Mouse (Mus musculus) CH12.LX (cell line): ENCODE data around the gene Six5. TPM values are rescaled to one million over a fixed set of nuclear protein-coding genes. Genes with fewer than 3 reads are reported as not detected.
A peak's percentile ranks its signal among the peaks of the same experiment; 100 is the strongest.

Experiments
- DNase-seq: peaks from one replicate; pipeline ENCODE4 v3.0.0-alpha.2; 2013; ENCODE audit errors: extremely low read depth
- H3K27ac ChIP-seq: 2 replicates; pipeline ENCODE4 v1.5.1; 2012; ENCODE audit warnings: low read depth, mild to moderate bottlenecking, control low read depth, moderate library complexity; ENCODE audit not compliant: insufficient read depth
- H3K27me3 ChIP-seq: replicated peaks from 2 replicates; pipeline ENCODE3; 2012; ENCODE audit warnings: inconsistent platforms
- H3K36me3 ChIP-seq, 2 experiments: replicated peaks in 1 of 2; 2 replicates each; pipeline versions ENCODE3 to v1.6.1; 2012; ENCODE audit warnings: inconsistent platforms in 1 of 2, low read length in 1 of 2, mild to moderate bottlenecking in 1 of 2, mixed read lengths in 1 of 2, moderate library complexity in 1 of 2; ENCODE audit not compliant: control insufficient read depth in 1 of 2, insufficient read depth in 1 of 2
- H3K4me1 ChIP-seq, 2 experiments: 2 replicates each; pipeline ENCODE4 v1.6.1; 2012; ENCODE audit warnings: inconsistent platforms in 1 of 2, moderate library complexity in 1 of 2; ENCODE audit not compliant: insufficient read depth in 2 of 2, control insufficient read depth in 1 of 2
- H3K4me2 ChIP-seq: 2 replicates; pipeline ENCODE4 v1.6.1; 2012; ENCODE audit warnings: low read depth, mild to moderate bottlenecking, control low read depth; ENCODE audit not compliant: poor library complexity, insufficient read depth, severe bottlenecking
- H3K4me3 ChIP-seq, 3 experiments: fragments of 150-350 bp in 1 of 3; sonication (generic) in 1 of 3; replicated peaks in 1 of 3; 2 replicates each; pipeline versions ENCODE3 to v1.5.1; 2011 to 2012; ENCODE audit warnings: low read depth in 2 of 3, low read length in 2 of 3, mild to moderate bottlenecking in 2 of 3, moderate library complexity in 2 of 3, control low read depth in 1 of 3, improper control_type of control experiment in 1 of 3, inconsistent platforms in 1 of 3, mixed read lengths in 1 of 3; ENCODE audit not compliant: poor library complexity in 1 of 3
- H3K79me2 ChIP-seq: replicated peaks from 2 replicates; pipeline ENCODE4 v1.6.1; 2012; ENCODE audit warnings: mild to moderate bottlenecking, moderate library complexity; ENCODE audit not compliant: control insufficient read depth, poor library complexity, insufficient read depth, severe bottlenecking; ENCODE audit errors: extremely low read depth
- H3K9ac ChIP-seq: 2 replicates; pipeline ENCODE4 v1.6.1; 2012; ENCODE audit warnings: low read depth, mild to moderate bottlenecking, control low read depth, moderate library complexity; ENCODE audit not compliant: insufficient read depth
- H3K9me3 ChIP-seq: replicated peaks from 2 replicates; pipeline ENCODE3; 2012; ENCODE audit warnings: low read length, inconsistent platforms, mixed read lengths
- CHD1 ChIP-seq: IDR thresholded peaks from 2 replicates; pipeline ENCODE4 v1.6.1; 2012; ENCODE audit warnings: low read depth, low read length, improper control_type of control experiment, inconsistent platforms
- ELF1 ChIP-seq: IDR thresholded peaks from 2 replicates; pipeline ENCODE4 v1.6.1; 2014; ENCODE audit warnings: low read depth, mild to moderate bottlenecking, inconsistent platforms, low read length, improper control_type of control experiment
- EP300 ChIP-seq: IDR thresholded peaks from 2 replicates; pipeline ENCODE4 v1.6.1; 2011; ENCODE audit warnings: low read length, improper control_type of control experiment
- GABPA ChIP-seq: IDR thresholded peaks from 2 replicates; pipeline ENCODE4 v1.6.1; 2012; ENCODE audit warnings: low read depth, low read length, improper control_type of control experiment, inconsistent platforms; ENCODE audit not compliant: insufficient replicate concordance
- JUN ChIP-seq: IDR thresholded peaks from 2 replicates; pipeline ENCODE4 v1.6.1; 2011; ENCODE audit warnings: low read depth, mild to moderate bottlenecking, low read length, improper control_type of control experiment, moderate library complexity; ENCODE audit not compliant: insufficient read depth
- KAT2A ChIP-seq: IDR thresholded peaks from 2 replicates; pipeline ENCODE4 v1.6.1; 2012; ENCODE audit warnings: low read length, improper control_type of control experiment, inconsistent platforms; ENCODE audit not compliant: insufficient replicate concordance
- MAZ ChIP-seq: IDR thresholded peaks from 2 replicates; pipeline ENCODE4 v1.6.1; 2012; ENCODE audit warnings: low read depth, mild to moderate bottlenecking, inconsistent platforms, low read length, improper control_type of control experiment, moderate library complexity
- MEF2A ChIP-seq: IDR thresholded peaks from 2 replicates; pipeline ENCODE4 v1.6.1; 2014; ENCODE audit warnings: low read depth, mild to moderate bottlenecking, inconsistent platforms, low read length, improper control_type of control experiment, borderline replicate concordance
- NRF1 ChIP-seq: IDR thresholded peaks from 2 replicates; pipeline ENCODE4 v1.6.1; 2014; ENCODE audit warnings: low read depth, mild to moderate bottlenecking, inconsistent platforms, low read length, improper control_type of control experiment, moderate library complexity
- SIN3A ChIP-seq: IDR thresholded peaks from 2 replicates; pipeline ENCODE4 v1.6.1; 2012; ENCODE audit warnings: low read length, improper control_type of control experiment, inconsistent platforms
- SMC3 ChIP-seq: IDR thresholded peaks from 2 replicates; pipeline ENCODE4 v1.6.1; 2011; ENCODE audit warnings: low read depth, low read length, improper control_type of control experiment
- UBTF ChIP-seq: IDR thresholded peaks from 2 replicates; pipeline ENCODE4 v1.6.1; 2012; ENCODE audit warnings: low read depth, mild to moderate bottlenecking, inconsistent platforms, low read length, improper control_type of control experiment, moderate library complexity
- ZC3H11A ChIP-seq: IDR thresholded peaks from 2 replicates; pipeline ENCODE4 v1.6.1; 2012; ENCODE audit warnings: low read depth, mild to moderate bottlenecking, inconsistent platforms, low read length, improper control_type of control experiment
- ZKSCAN1 ChIP-seq: IDR thresholded peaks from 2 replicates; pipeline ENCODE4 v1.6.1; 2012; ENCODE audit warnings: low read depth, inconsistent platforms, low read length, improper control_type of control experiment, borderline replicate concordance
- ZNF384 ChIP-seq: IDR thresholded peaks from 2 replicates; pipeline ENCODE4 v1.6.1; 2012; ENCODE audit warnings: low read depth, low read length, improper control_type of control experiment, inconsistent platforms
- dilution Hi-C: fragments of 300-500 bp; cut with MboI; formaldehyde crosslinking; loops from 2 replicates; pipeline ENCODE4 v1.14.3; 2020; ENCODE audit warnings: low sequenced_read_pairs; ENCODE audit not compliant: extremely low pct_unique_long_range_greater_than_20kb, extremely low pct_ligation_motif_present
- in situ Hi-C: fragments of 300-500 bp; cut with MboI; formaldehyde crosslinking; loops from 3 replicates; pipeline ENCODE4 v1.14.3; 2019; ENCODE audit warnings: low sequenced_read_pairs, low pct_ligation_motif_present, low pct_unique_long_range_greater_than_20kb, mixed read lengths
- polyA plus RNA-seq: library from polyadenylated mRNA; unstranded; fragments of >175 nt; gene quantifications from 2 replicates; pipeline ENCODE4 v1.2.1, GENCODE M21; 2012; ENCODE audit warnings: low read depth; ENCODE audit not compliant: insufficient read length
- total RNA-seq, 2 experiments: library from RNA; depleted of rRNA; stranded (reverse); fragments of 300-350 nt in 1 of 2; fragments of >200 nt in 1 of 2; gene quantifications; 2 replicates each; pipeline ENCODE4 v1.2.3; 2012 to 2014

Gene Six5
- total and polyA plus RNA-seq, 3 experiments, result 0.16 to 1.8 (median 0.33) TPM

- H3K4me2 ChIP-seq, result no peak overlapping the region
- no peak for TF ChIP-seq SMC3
- TF ChIP-seq, all 38 proteins: peak for 0
- H3K9me3 ChIP-seq, result no peaks in the 10 kb centered on the region
- H3K27me3 ChIP-seq, result no peaks in the 10 kb centered on the region
- H3K9ac ChIP-seq, result no peak overlapping the region
- in situ Hi-C loops, result no loop called here
- H3K27ac ChIP-seq, result no peak overlapping the region
- H3K4me3 ChIP-seq, result no peak overlapping the region
- peaks cover 34 to 58% of the 10 kb centered on the region in 2 experiments for H3K36me3 ChIP-seq
- dilution Hi-C loops, result no loop called here
- H3K4me1 ChIP-seq, result peaks cover 9 to 36% of the 10 kb centered on the region in 2 experiments
- DNase-seq, result no peak
- H3K79me2 ChIP-seq, result peaks cover 15% of the 10 kb centered on the region
Measured at GRCm38 (mm10) chr7:19146793-19147192, 52.4 kb downstream of the Six5 start.

- H3K27me3 ChIP-seq, result no peaks in the 10 kb centered on the region
Measured at GRCm38 (mm10) chr7:19147497-19148045, 53.2 kb downstream of the Six5 start.

More at GRCm38 (mm10) chr7:19147497-19148045, 53.2 kb downstream of the Six5 start:
- no peak for DNase-seq
- Histone ChIP-seq H3K4me1 (peaks cover 9 to 39% of the 10 kb centered on the region in 2 experiments), H3K9ac (no peak overlapping the region; the same call in 1 of the 2 replicates), H3K79me2 (peaks cover 15% of the 10 kb centered on the region), H3K4me3 (no peak overlapping the region), H3K36me3 (peaks cover 39 to 58% of the 10 kb centered on the region in 2 experiments), H3K4me2 (peak overlapping the region; percentile 35), H3K9me3 (no peaks in the 10 kb centered on the region), H3K27ac (no peak overlapping the region)
- in situ Hi-C loops, result no loop called here
- dilution Hi-C loops, result no loop called here
- TF ChIP-seq GABPA, result no peak
- TF ChIP-seq MEF2A, result no peak
- no peak for TF ChIP-seq KAT2A
- TF ChIP-seq SIN3A, result no peak
- no peak for TF ChIP-seq JUN
- no peak for TF ChIP-seq ZKSCAN1
- no peak for TF ChIP-seq NRF1
- TF ChIP-seq EP300, result no peak
- no peak for TF ChIP-seq UBTF
- TF ChIP-seq ZC3H11A, result no peak
- TF ChIP-seq CHD1, result no peak
- TF ChIP-seq ELF1, result no peak
- TF ChIP-seq ZNF384, result no peak
- no peak for TF ChIP-seq MAZ

Other genes with a start within 250 kb of the Six5 start
Only the 20 nearest of the 23 such genes appear.
- 16.3 and 17.4 TPM in 2 replicates for gene Ccdc61, start 184.2 kb upstream of the Six5 start, total RNA-seq (2012; rRNA removed)
- gene Ccdc61, start 184.2 kb upstream of the Six5 start, total RNA-seq (2014; rRNA removed), result 11.7 and 11.9 TPM in 2 replicates
- 13.2 and 27.3 TPM in 2 replicates for gene Ccdc61, start 184.2 kb upstream of the Six5 start, polyA plus RNA-seq
- 0.04 TPM in 2 replicates for gene Nova2, start 168.7 kb upstream of the Six5 start, total RNA-seq (2012; rRNA removed)
- not detected in 2 replicates for gene Nova2, start 168.7 kb upstream of the Six5 start, total RNA-seq (2014; rRNA removed)
- gene Nova2, start 168.7 kb upstream of the Six5 start, polyA plus RNA-seq, result not detected in 2 replicates
- gene Nanos2, start 107.2 kb upstream of the Six5 start, total RNA-seq (2012; rRNA removed), result not detected in 2 replicates
- not detected in 2 replicates for gene Nanos2, start 107.2 kb upstream of the Six5 start, total RNA-seq (2014; rRNA removed)
- not detected in 2 replicates for gene Nanos2, start 107.2 kb upstream of the Six5 start, polyA plus RNA-seq
- 2.5 and 2.8 TPM in 2 replicates for gene Mypop, start 103.3 kb upstream of the Six5 start, total RNA-seq (2012; rRNA removed)
- 1.2 and 1.3 TPM in 2 replicates for gene Mypop, start 103.3 kb upstream of the Six5 start, total RNA-seq (2014; rRNA removed)
- gene Mypop, start 103.3 kb upstream of the Six5 start, polyA plus RNA-seq, result 4.1 and 4.7 TPM in 2 replicates
- gene Irf2bp1, start 90.5 kb upstream of the Six5 start, total RNA-seq (2012; rRNA removed), result 11.8 and 12.8 TPM in 2 replicates
- 3.7 and 4.9 TPM in 2 replicates for gene Irf2bp1, start 90.5 kb upstream of the Six5 start, total RNA-seq (2014; rRNA removed)
- gene Irf2bp1, start 90.5 kb upstream of the Six5 start, polyA plus RNA-seq, result 6.6 and 7.1 TPM in 2 replicates
- gene Foxa3, start 71.1 kb upstream of the Six5 start, total RNA-seq (2012; rRNA removed), result 0.08 TPM in 1 of 2 replicates, not detected in the other
- gene Foxa3, start 71.1 kb upstream of the Six5 start, total RNA-seq (2014; rRNA removed), result not detected in 2 replicates
- not detected in 2 replicates for gene Foxa3, start 71.1 kb upstream of the Six5 start, polyA plus RNA-seq
- 129 and 141 TPM in 2 replicates for gene Sympk, start 70.2 kb upstream of the Six5 start, total RNA-seq (2012; rRNA removed)
- gene Sympk, start 70.2 kb upstream of the Six5 start, total RNA-seq (2014; rRNA removed), result 42.0 and 43.7 TPM in 2 replicates
- gene Sympk, start 70.2 kb upstream of the Six5 start, polyA plus RNA-seq, result 97.4 and 111 TPM in 2 replicates
- gene Rsph6a, start 39.9 kb upstream of the Six5 start, total RNA-seq (2012; rRNA removed), result 0.17 and 0.25 TPM in 2 replicates
- not detected in 2 replicates for gene Rsph6a, start 39.9 kb upstream of the Six5 start, total RNA-seq (2014; rRNA removed)
- gene Rsph6a, start 39.9 kb upstream of the Six5 start, polyA plus RNA-seq, result not detected in 2 replicates
- not detected in 2 replicates for gene Dmwd, start 18.4 kb upstream of the Six5 start, total RNA-seq (2012; rRNA removed)
- not detected in 2 replicates for gene Dmwd, start 18.4 kb upstream of the Six5 start, total RNA-seq (2014; rRNA removed)
- not detected in 2 replicates for gene Dmwd, start 18.4 kb upstream of the Six5 start, polyA plus RNA-seq
- gene Dmpk, start 10.7 kb upstream of the Six5 start, total RNA-seq (2012; rRNA removed), result 0.17 and 0.30 TPM in 2 replicates
- gene Dmpk, start 10.7 kb upstream of the Six5 start, total RNA-seq (2014; rRNA removed), result 0.36 TPM in 1 of 2 replicates, not detected in the other
- 0.27 and 0.56 TPM in 2 replicates for gene Dmpk, start 10.7 kb upstream of the Six5 start, polyA plus RNA-seq
- gene Gm4969, start 23.8 kb downstream of the Six5 start, total RNA-seq (2012; rRNA removed), result 0.08 TPM in 1 of 2 replicates, not detected in the other
- gene Gm4969, start 23.8 kb downstream of the Six5 start, total RNA-seq (2014; rRNA removed), result not detected in 2 replicates
- not detected in 2 replicates for gene Gm4969, start 23.8 kb downstream of the Six5 start, polyA plus RNA-seq
- gene Fbxo46, start 25.3 kb downstream of the Six5 start, total RNA-seq (2012; rRNA removed), result 11.6 and 12.5 TPM in 2 replicates
- gene Fbxo46, start 25.3 kb downstream of the Six5 start, total RNA-seq (2014; rRNA removed), result 3.5 and 4.0 TPM in 2 replicates
- 4.8 and 6.1 TPM in 2 replicates for gene Fbxo46, start 25.3 kb downstream of the Six5 start, polyA plus RNA-seq
- 9.3 and 9.8 TPM in 2 replicates for gene Qpctl, start 54.7 kb downstream of the Six5 start, total RNA-seq (2012; rRNA removed)
- gene Qpctl, start 54.7 kb downstream of the Six5 start, total RNA-seq (2014; rRNA removed), result 5.1 and 5.2 TPM in 2 replicates
- 9.2 and 9.6 TPM in 2 replicates for gene Qpctl, start 54.7 kb downstream of the Six5 start, polyA plus RNA-seq
- 348 and 408 TPM in 2 replicates for gene Snrpd2, start 55.1 kb downstream of the Six5 start, total RNA-seq (2012; rRNA removed)
- 178 and 213 TPM in 2 replicates for gene Snrpd2, start 55.1 kb downstream of the Six5 start, total RNA-seq (2014; rRNA removed)
- gene Snrpd2, start 55.1 kb downstream of the Six5 start, polyA plus RNA-seq, result 177 and 193 TPM in 2 replicates
- 0.04 TPM in 1 of 2 replicates, not detected in the other for gene Gipr, start 71.5 kb downstream of the Six5 start, total RNA-seq (2012; rRNA removed)
- gene Gipr, start 71.5 kb downstream of the Six5 start, total RNA-seq (2014; rRNA removed), result not detected in 2 replicates
- 0.11 and 0.12 TPM in 2 replicates for gene Gipr, start 71.5 kb downstream of the Six5 start, polyA plus RNA-seq
- gene Eml2, start 81.8 kb downstream of the Six5 start, total RNA-seq (2012; rRNA removed), result 32.4 and 52.4 TPM in 2 replicates
- 12.3 and 15.6 TPM in 2 replicates for gene Eml2, start 81.8 kb downstream of the Six5 start, total RNA-seq (2014; rRNA removed)
- gene Eml2, start 81.8 kb downstream of the Six5 start, polyA plus RNA-seq, result 29.1 and 30.8 TPM in 2 replicates
- 0.04 and 0.08 TPM in 2 replicates for gene Gpr4, start 117.9 kb downstream of the Six5 start, total RNA-seq (2012; rRNA removed)
- gene Gpr4, start 117.9 kb downstream of the Six5 start, total RNA-seq (2014; rRNA removed), result not detected in 2 replicates
- 0.14 and 0.31 TPM in 2 replicates for gene Gpr4, start 117.9 kb downstream of the Six5 start, polyA plus RNA-seq
- gene Opa3, start 133.7 kb downstream of the Six5 start, total RNA-seq (2012; rRNA removed), result 11.9 and 15.7 TPM in 2 replicates
- 8.6 and 9.4 TPM in 2 replicates for gene Opa3, start 133.7 kb downstream of the Six5 start, total RNA-seq (2014; rRNA removed)
- 20.0 and 21.2 TPM in 2 replicates for gene Opa3, start 133.7 kb downstream of the Six5 start, polyA plus RNA-seq
- 109 and 114 TPM in 2 replicates for gene Vasp, start 177.2 kb downstream of the Six5 start, total RNA-seq (2012; rRNA removed)
- 122 and 125 TPM in 2 replicates for gene Vasp, start 177.2 kb downstream of the Six5 start, total RNA-seq (2014; rRNA removed)
- gene Vasp, start 177.2 kb downstream of the Six5 start, polyA plus RNA-seq, result 191 and 240 TPM in 2 replicates
- gene Ppm1n, start 185.5 kb downstream of the Six5 start, total RNA-seq (2012; rRNA removed), result not detected in 2 replicates
- not detected in 2 replicates for gene Ppm1n, start 185.5 kb downstream of the Six5 start, total RNA-seq (2014; rRNA removed)
- gene Ppm1n, start 185.5 kb downstream of the Six5 start, polyA plus RNA-seq, result not detected in 2 replicates